Mouse (Mus musculus): Measurements from ENCODE around the gene Ifna15. TPM values are rescaled to one million over a fixed set of nuclear protein-coding genes. Genes with fewer than 3 reads are reported as not detected.
"Not testable (repeated sequence)": the region's sequence is repeated elsewhere in the genome, so short reads cannot be mapped to it uniquely, and the experiment has no call there.

The Ifna15 gene
- not detected in 2 replicates for polyA plus RNA-seq (2012; rRNA removed)

GRCm38 (mm10) chr4:88558145-88558544 lies at the start of gene Ifna15:
TSS of gene Ifna15 (minus strand) at chr4:88558245.
- DNase-seq (ENCODE audit: low spot score) = not testable (repeated sequence)

- DNase-seq (ENCODE audit: low spot score) = no peak
Measured at GRCm38 (mm10) chr4:88603276-88603675, 45.2 kb upstream of the Ifna15 start, which contains the start of gene Ifna12. TSS of gene Ifna12 (minus strand) at chr4:88603376.

GRCm38 (mm10) chr4:88592285-88592684 lies 34.2 kb upstream of the Ifna15 start, which contains the start of gene Ifna9:
TSS of gene Ifna9 (minus strand) at chr4:88592385.
- no peak for DNase-seq (ENCODE audit: low spot score)

- DNase-seq (ENCODE audit: low spot score) = no peak
Measured at GRCm38 (mm10) chr4:88571698-88572097, 13.7 kb upstream of the Ifna15 start, which contains the start of gene Ifna14. TSS of gene Ifna14 (minus strand) at chr4:88571798.

- DNase-seq (ENCODE audit: low spot score) = no peak
Measured at GRCm38 (mm10) chr4:88561791-88562190, 3.7 kb upstream of the Ifna15 start.

GRCm38 (mm10) chr4:88550161-88550945 lies 7.7 kb downstream of the Ifna15 start:
- no peak for DNase-seq (ENCODE audit: low spot score)

GRCm38 (mm10) chr4:88547986-88548385 lies 10.1 kb downstream of the Ifna15 start:
- DNase-seq (ENCODE audit: low spot score) = no peak

- no peak for DNase-seq (ENCODE audit: low spot score)
Measured at GRCm38 (mm10) chr4:88543649-88544234, 14.3 kb downstream of the Ifna15 start.

- DNase-seq (ENCODE audit: low spot score) = no peak
Measured at GRCm38 (mm10) chr4:88537328-88537727, 20.7 kb downstream of the Ifna15 start.

- no peak for DNase-seq (ENCODE audit: low spot score)
Measured at GRCm38 (mm10) chr4:88536640-88537039, 21.4 kb downstream of the Ifna15 start.

GRCm38 (mm10) chr4:88535742-88536141 lies 22.3 kb downstream of the Ifna15 start:
- no peak for DNase-seq (ENCODE audit: low spot score)

- DNase-seq (ENCODE audit: low spot score) = no peak
Measured at GRCm38 (mm10) chr4:88534903-88535302, 23.1 kb downstream of the Ifna15 start.

GRCm38 (mm10) chr4:88533499-88533898 lies 24.5 kb downstream of the Ifna15 start:
- no peak for DNase-seq (ENCODE audit: low spot score)

GRCm38 (mm10) chr4:88530892-88531291 lies 27.2 kb downstream of the Ifna15 start:
- DNase-seq (ENCODE audit: low spot score) = no peak

- no peak for DNase-seq (ENCODE audit: low spot score)
Measured at GRCm38 (mm10) chr4:88530271-88530670, 27.8 kb downstream of the Ifna15 start.

GRCm38 (mm10) chr4:88526379-88527049 lies 31.5 kb downstream of the Ifna15 start:
- DNase-seq (ENCODE audit: low spot score) = no peak

GRCm38 (mm10) chr4:88525393-88525792 lies 32.7 kb downstream of the Ifna15 start:
- no peak for DNase-seq (ENCODE audit: low spot score)

- no peak for DNase-seq (ENCODE audit: low spot score)
Measured at GRCm38 (mm10) chr4:88523241-88523640, 34.8 kb downstream of the Ifna15 start.

- DNase-seq (ENCODE audit: low spot score) = no peak
Measured at GRCm38 (mm10) chr4:88522674-88523073, 35.4 kb downstream of the Ifna15 start, which contains the start of gene Ifnb1. TSS of gene Ifnb1 (minus strand) at chr4:88522774.

GRCm38 (mm10) chr4:88517957-88518356 lies 40.1 kb downstream of the Ifna15 start:
- no peak for DNase-seq (ENCODE audit: low spot score)

GRCm38 (mm10) chr4:88515711-88516211 lies 42.3 kb downstream of the Ifna15 start:
- DNase-seq (ENCODE audit: low spot score) = no peak

- no peak for DNase-seq (ENCODE audit: low spot score)
Measured at GRCm38 (mm10) chr4:88515250-88515649, 42.8 kb downstream of the Ifna15 start.

All from urinary bladder, adult 2 months (tissue).